Mouse (Mus musculus) G1E (cell line): Measurements from ENCODE around the gene 4930415O20Rik.

Experiments used
- CTCF ChIP-seq: IDR thresholded peaks from 2 replicates; pipeline ENCODE4 v1.5.1; 2012; ENCODE audit warnings: low read depth, low read length, inconsistent platforms, mixed read lengths
- GATA1 ChIP-seq: IDR thresholded peaks from 2 replicates; pipeline ENCODE4 v1.6.1; 2012; ENCODE audit warnings: borderline replicate concordance, low read length, inconsistent platforms, mixed read lengths

DNA sequence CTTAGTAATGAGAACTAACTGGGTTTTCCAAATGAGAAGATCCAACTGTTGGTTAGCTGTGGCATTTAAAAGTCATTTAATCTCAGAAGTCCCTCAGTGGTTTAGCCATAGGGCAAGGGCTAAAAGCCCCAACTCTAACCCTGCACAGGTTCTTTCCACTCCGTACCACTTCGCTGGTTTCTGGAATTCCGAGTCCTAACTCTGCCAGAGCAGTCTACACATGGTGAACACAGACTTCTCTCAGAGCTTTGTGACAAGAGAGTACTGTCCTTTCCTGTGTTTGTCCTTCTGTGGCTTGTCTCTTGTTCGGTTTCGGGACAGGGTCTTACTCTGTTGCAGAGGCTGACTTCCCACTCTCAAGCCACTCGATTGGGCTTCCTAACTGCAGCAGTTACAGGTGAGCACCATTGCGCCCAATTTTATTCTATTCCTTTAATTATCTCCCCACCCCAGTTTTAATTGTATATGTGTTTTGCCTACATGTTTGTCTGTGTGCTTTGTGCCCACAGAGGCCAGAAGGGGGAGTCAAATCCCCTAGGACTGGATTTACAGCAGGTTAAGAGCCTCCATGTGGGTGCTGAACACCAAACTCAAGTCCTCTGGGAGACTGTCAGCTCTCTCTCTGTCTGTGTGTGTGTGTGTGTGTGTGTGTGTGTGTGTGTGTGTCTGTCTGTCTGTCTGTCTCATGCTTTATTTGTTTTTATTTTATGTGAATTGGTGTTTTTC lies 55.8 kb downstream of the 4930415O20Rik start:
- no peak for TF ChIP-seq CTCF
- no peak for TF ChIP-seq GATA1
